In the genomic region with DNA sequence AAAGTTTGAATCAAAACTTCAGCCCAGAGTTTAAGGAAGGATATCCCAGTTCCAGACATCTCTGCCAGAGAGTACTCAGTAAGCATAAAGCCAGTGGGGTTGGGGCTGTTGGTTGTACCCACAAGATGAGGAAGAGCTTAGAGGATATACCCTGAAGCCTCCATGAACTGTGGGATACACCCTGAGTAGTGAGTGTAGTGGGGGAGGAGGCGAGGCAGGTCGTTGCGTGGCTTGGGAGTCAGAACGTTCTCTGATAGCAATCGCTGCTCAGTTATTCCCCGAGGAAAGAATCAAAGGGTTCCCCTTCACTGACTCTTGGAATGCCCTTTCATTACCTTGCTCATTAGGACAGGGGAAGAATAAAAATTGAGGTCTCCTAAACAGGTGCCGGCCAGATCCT, we compare ENCODE assay signal across 18 mouse cellular contexts.
"Had no signal": no experiment of that assay in that cellular context is flagged by ENCODE, and none has a peak within 500 bp of the region (broad histone marks: within the 10 kb centered on the region; RNA-seq: fewer than 3 reads in every experiment).

No protein-coding gene starts in this region.

- H3K4me1 ChIP-seq: liver, embryonic 13.5 days had no signal

- H3K4me3 ChIP-seq: layer of hippocampus, adult 2 months; limb, embryonic 10.5 days; limb, embryonic 13.5 days; liver, embryonic 13.5 days; midbrain, embryonic 13.5 days had no signal

- H3K27ac ChIP-seq: layer of hippocampus, adult 2 months; limb, embryonic 10.5 days; limb, embryonic 13.5 days; liver, embryonic 13.5 days; midbrain, embryonic 13.5 days; stomach, postnatal 0 days had no signal

- DNase-seq: layer of hippocampus, adult 9-11 months; liver; liver, embryonic 13.5 days; lung, adult 2 months; lung, postnatal 14 days; lung, postnatal 4 days; right cerebral cortex, adult 18-20 months; right cerebral cortex, postnatal 14 days; right cerebral cortex, postnatal 4 days; thymus, adult 2 months; thymus, postnatal 14 days; thymus, postnatal 4 days had no signal

- H3K9me3 ChIP-seq: limb, embryonic 10.5 days; limb, embryonic 13.5 days; liver, embryonic 13.5 days; midbrain, embryonic 13.5 days had no signal

- H3K9ac ChIP-seq: limb, embryonic 13.5 days; liver, embryonic 13.5 days; midbrain, embryonic 13.5 days had no signal

- H3K27me3 ChIP-seq: liver, embryonic 13.5 days; midbrain, embryonic 13.5 days had no signal

- ATAC-seq: intestine, postnatal 0 days; midbrain, embryonic 13.5 days had no signal

- H3K36me3 ChIP-seq: limb, embryonic 10.5 days; limb, embryonic 13.5 days; liver, embryonic 13.5 days; midbrain, embryonic 13.5 days had no signal

- H3K4me2 ChIP-seq: limb, embryonic 13.5 days; liver, embryonic 13.5 days; midbrain, embryonic 13.5 days had no signal
